Mouse (Mus musculus) midbrain, embryonic 15.5 days (tissue): ENCODE measurements around the gene Parp3. TPM values are rescaled to one million over a fixed set of nuclear protein-coding genes. Genes with fewer than 3 reads are reported as not detected.

Experiments used
- ATAC-seq: fragments of 200-750 bp; cut with Nextera tagmentation; replicated peaks from 2 replicates; pipeline ENCODE4 v1.8.0; 2017; ENCODE audit warnings: moderate TSS enrichment
- H3K27ac ChIP-seq: fragments of 300-500 bp; sonication (generic); 2 replicates; pipeline ENCODE4 v1.5.1; 2015; ENCODE audit warnings: mild to moderate bottlenecking, inconsistent platforms
- H3K27me3 ChIP-seq: fragments of 300-500 bp; sonication (generic); replicated peaks from 2 replicates; pipeline ENCODE4 v1.6.1; 2015; ENCODE audit warnings: inconsistent platforms
- H3K36me3 ChIP-seq: fragments of 300-500 bp; sonication (generic); replicated peaks from 2 replicates; pipeline ENCODE4 v1.6.1; 2015; ENCODE audit warnings: inconsistent platforms
- H3K4me1 ChIP-seq: fragments of 300-500 bp; sonication (generic); 2 replicates; pipeline ENCODE4 v1.6.1; 2015; ENCODE audit warnings: inconsistent platforms
- H3K4me2 ChIP-seq: fragments of 300-500 bp; sonication (generic); 2 replicates; pipeline ENCODE4 v1.6.1; 2015; ENCODE audit warnings: inconsistent platforms, mild to moderate bottlenecking, moderate library complexity
- H3K4me3 ChIP-seq: fragments of 300-500 bp; sonication (generic); 2 replicates; pipeline ENCODE4 v1.5.1; 2015; ENCODE audit warnings: mild to moderate bottlenecking, inconsistent platforms
- H3K9ac ChIP-seq: fragments of 300-500 bp; sonication (generic); 2 replicates; pipeline ENCODE4 v1.6.1; 2015; ENCODE audit warnings: mild to moderate bottlenecking, inconsistent platforms
- H3K9me3 ChIP-seq: fragments of 300-500 bp; sonication (generic); 2 replicates; pipeline ENCODE4 v1.6.1; 2016; ENCODE audit warnings: inconsistent platforms
- WGBS: fragments of 180-500 bp; shearing (Covaris S2); methylation state at CpG from one replicate; pipeline ENCODE4 v1.1.7; 2015; ENCODE audit warnings: mixed read lengths; 5-methylcytosine and 5-hydroxymethylcytosine counted together
- polyA plus RNA-seq: library from polyadenylated mRNA; unstranded; fragments of >200 nt; fragmentation: Nextera tagmentation; extraction: Ambion mirVana; gene quantifications from 2 replicates; pipeline ENCODE4 v1.2.1, GENCODE M21; 2015

Gene Parp3
- polyA plus RNA-seq, 1 experiment from 2014 or later = 1.4 TPM

DNA sequence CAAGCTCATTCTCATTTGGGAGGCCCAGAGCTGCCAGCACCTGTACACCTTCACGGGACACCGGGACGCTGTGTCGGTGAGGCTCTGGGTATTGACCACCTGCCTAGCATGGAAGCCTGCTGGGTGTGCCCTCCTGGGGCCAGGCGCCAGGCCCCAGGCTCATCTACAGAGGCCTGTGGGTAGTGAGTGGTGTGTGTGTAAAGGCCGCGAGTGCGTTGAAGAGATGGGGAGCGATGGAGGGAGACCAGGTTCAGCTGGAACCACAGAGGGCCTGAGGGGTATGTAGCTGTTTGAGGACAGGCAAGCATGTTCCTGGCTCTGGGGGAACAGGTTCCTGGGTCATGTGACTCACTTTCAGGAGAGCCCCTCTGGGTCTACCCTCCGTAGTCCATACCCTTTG lies 6.4 kb upstream of the Parp3 start:
- H3K27ac ChIP-seq = no peak overlapping the region
- no peak overlapping the region for H3K9ac ChIP-seq
- H3K4me3 ChIP-seq = no peak overlapping the region
- H3K27me3 ChIP-seq = no peaks in the 10 kb centered on the region
- ATAC-seq = no peak
- WGBS = 96% methylated on average over 10 of the region's 10 CpGs
- peaks cover 6% of the 10 kb centered on the region for H3K4me1 ChIP-seq
- peaks cover 20% of the 10 kb centered on the region for H3K36me3 ChIP-seq
- no peak overlapping the region for H3K4me2 ChIP-seq
- H3K9me3 ChIP-seq = no peaks in the 10 kb centered on the region

DNA sequence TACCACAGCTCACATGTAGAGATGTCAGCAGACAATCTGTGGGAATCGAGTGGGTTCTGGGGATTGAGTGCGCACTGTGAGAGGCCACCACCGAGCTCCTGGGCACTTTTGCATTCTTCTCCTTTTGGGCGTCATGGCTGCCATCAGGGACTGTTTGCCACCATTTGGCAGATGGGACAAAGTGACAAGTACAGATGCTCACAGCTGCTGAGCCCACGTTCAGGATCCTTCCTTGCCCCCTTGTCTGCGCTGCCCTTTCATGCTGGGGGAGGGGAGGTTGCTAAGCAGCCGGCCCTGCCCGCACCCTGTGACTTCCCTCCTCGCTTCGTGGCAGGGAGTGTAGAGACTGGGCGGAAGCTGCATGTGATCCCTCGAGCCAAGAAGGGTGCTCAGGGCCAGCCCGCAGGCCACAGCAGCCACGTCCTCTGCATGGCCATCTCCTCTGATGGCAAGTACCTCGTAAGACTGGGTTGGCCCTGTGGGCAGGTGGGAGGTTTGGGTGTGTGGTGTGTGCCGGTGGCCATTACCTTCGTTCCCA lies 5.9 kb upstream of the Parp3 start:
- Histone ChIP-seq H3K4me1 (peaks cover 11% of the 10 kb centered on the region), H3K4me2 (no peak overlapping the region), H3K27ac (no peak overlapping the region), H3K4me3 (no peak overlapping the region), H3K9me3 (no peaks in the 10 kb centered on the region), H3K36me3 (peaks cover 20% of the 10 kb centered on the region), H3K9ac (no peak overlapping the region), H3K27me3 (no peaks in the 10 kb centered on the region)
- no peak for ATAC-seq
- 91% methylated on average over 17 of the region's 17 CpGs for WGBS

DNA sequence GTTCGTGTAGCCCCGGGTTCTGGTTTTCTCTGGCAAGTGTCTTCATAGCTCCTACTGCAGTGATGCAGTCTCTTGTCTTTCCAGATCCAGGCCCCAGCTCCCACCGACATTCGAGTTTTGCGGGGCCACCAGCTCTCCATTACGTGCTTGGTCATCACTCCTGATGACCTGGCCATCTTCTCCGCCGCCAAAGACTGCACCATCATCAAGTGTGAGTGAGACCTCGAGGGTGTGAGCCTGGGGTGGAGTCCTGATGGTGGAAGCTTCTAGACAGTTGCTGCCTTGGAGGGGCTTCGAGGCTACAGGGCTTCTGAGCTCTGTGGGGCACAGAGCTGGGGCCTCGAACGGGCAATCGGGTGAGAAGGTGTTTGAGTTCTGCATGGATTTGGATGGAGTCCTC lies 4.9 kb upstream of the Parp3 start:
- no peak overlapping the region for H3K27ac ChIP-seq
- WGBS = 91% methylated on average over 13 of the region's 13 CpGs
- no peak overlapping the region for H3K4me2 ChIP-seq
- peaks cover 20% of the 10 kb centered on the region for H3K36me3 ChIP-seq
- no peak overlapping the region for H3K4me3 ChIP-seq
- no peak for ATAC-seq
- peaks cover 13% of the 10 kb centered on the region for H3K4me1 ChIP-seq
- no peaks in the 10 kb centered on the region for H3K27me3 ChIP-seq
- no peaks in the 10 kb centered on the region for H3K9me3 ChIP-seq
- H3K9ac ChIP-seq = no peak overlapping the region

DNA sequence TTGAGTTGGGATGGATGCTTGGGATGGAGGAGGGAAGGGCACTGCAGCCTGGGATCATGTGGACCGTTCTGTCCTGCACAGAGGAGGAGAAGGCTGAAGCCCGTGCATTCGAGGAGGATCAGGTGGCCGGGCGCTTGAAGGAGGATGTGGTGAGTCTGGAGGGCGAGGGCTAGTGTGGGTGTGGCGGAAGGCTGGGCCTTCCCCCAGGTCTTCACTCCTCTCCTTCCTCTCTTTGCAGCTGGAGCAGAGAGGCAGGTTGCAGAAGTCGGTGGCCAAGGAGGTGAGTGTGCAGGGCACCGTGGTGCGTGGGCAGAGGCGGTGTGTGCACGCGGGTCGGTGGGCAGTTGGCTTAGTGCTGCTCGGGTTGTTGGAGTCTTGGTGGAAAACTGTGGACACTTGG lies 4.3 kb upstream of the Parp3 start:
- no peak overlapping the region for H3K4me3 ChIP-seq
- H3K9ac ChIP-seq = no peak overlapping the region
- WGBS = 97% methylated on average over 15 of the region's 15 CpGs
- no peak overlapping the region for H3K27ac ChIP-seq
- peaks cover 20% of the 10 kb centered on the region for H3K36me3 ChIP-seq
- H3K4me1 ChIP-seq = peaks cover 19% of the 10 kb centered on the region
- ATAC-seq = no peak
- no peak overlapping the region for H3K4me2 ChIP-seq
- no peaks in the 10 kb centered on the region for H3K27me3 ChIP-seq
- H3K9me3 ChIP-seq = no peaks in the 10 kb centered on the region

- Histone ChIP-seq H3K4me2 (no peak overlapping the region), H3K4me1 (peaks cover 21% of the 10 kb centered on the region), H3K27me3 (no peaks in the 10 kb centered on the region), H3K36me3 (peaks cover 20% of the 10 kb centered on the region), H3K9me3 (no peaks in the 10 kb centered on the region), H3K9ac (no peak overlapping the region), H3K4me3 (no peak overlapping the region), H3K27ac (no peak overlapping the region)
- WGBS = 97% methylated on average over 7 of the region's 7 CpGs
- ATAC-seq = no peak
Observed at GRCm38 (mm10) chr9:106480541-106480940, 3.8 kb upstream of the Parp3 start.

DNA sequence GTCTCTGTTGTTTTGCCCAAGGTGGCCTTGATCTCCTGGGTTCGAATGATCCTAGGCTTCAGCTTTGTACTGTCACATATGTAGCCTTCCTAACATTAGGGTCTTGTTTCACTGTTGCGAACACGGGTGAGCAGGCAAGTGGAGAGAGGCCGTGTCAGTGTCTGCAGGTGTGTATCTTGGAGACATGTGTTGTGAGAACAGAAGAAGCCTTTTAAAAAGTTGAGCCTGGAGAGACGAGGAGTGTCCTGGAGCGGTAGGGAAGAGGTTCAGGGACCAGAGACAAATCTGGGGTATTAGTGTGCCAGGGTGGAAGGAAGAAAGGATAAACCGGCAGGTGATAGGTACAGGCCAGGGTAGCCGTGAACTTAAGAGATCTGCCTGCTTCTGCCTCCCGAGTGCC lies 1.4 kb upstream of the Parp3 start:
- peak overlapping the region; percentile 66; the same call in 1 of the 2 replicates for H3K9ac ChIP-seq
- H3K27ac ChIP-seq = no peak overlapping the region
- peak overlapping the region; percentile 84 for H3K4me2 ChIP-seq
- peak overlapping the region; percentile 72 for H3K4me3 ChIP-seq
- no peak for ATAC-seq
- 85% methylated on average over 9 of the region's 9 CpGs for WGBS
- no peaks in the 10 kb centered on the region for H3K27me3 ChIP-seq
- peaks cover 9% of the 10 kb centered on the region for H3K36me3 ChIP-seq
- H3K4me1 ChIP-seq = peaks cover 32% of the 10 kb centered on the region
- no peaks in the 10 kb centered on the region for H3K9me3 ChIP-seq

DNA sequence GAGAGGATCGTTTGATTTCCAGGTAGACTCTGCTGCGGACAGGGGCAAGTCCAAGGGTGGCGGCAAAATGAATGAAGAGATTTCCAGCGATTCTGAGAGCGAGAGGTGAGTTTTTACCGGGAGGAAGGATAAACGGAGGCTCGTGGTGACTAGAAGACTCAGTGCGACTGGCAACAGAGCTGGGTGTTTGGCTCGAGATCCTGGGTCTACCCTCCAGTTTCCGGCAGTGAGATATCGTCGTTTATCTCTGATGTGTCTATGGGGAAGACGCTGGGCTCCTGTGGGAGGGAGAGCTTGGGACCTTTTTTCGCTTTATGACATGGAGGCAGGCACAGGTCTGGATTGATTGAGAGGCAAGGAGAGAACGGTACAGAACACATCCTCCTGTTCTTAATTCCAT lies 900 bp upstream of the Parp3 start:
- WGBS = 8% methylated on average over 16 of the region's 16 CpGs
- H3K27ac ChIP-seq = no peak overlapping the region
- H3K4me1 ChIP-seq = peaks cover 32% of the 10 kb centered on the region
- no peak for ATAC-seq
- no peaks in the 10 kb centered on the region for H3K9me3 ChIP-seq
- H3K4me2 ChIP-seq = peak overlapping the region; percentile 84
- H3K4me3 ChIP-seq = peak overlapping the region; percentile 72
- 0 out of 2 replicates have a peak, but pooled peaks cover 5% of the 10 kb centered on the region for H3K36me3 ChIP-seq
- H3K27me3 ChIP-seq = no peaks in the 10 kb centered on the region
- H3K9ac ChIP-seq = peak overlapping the region; percentile 66

DNA sequence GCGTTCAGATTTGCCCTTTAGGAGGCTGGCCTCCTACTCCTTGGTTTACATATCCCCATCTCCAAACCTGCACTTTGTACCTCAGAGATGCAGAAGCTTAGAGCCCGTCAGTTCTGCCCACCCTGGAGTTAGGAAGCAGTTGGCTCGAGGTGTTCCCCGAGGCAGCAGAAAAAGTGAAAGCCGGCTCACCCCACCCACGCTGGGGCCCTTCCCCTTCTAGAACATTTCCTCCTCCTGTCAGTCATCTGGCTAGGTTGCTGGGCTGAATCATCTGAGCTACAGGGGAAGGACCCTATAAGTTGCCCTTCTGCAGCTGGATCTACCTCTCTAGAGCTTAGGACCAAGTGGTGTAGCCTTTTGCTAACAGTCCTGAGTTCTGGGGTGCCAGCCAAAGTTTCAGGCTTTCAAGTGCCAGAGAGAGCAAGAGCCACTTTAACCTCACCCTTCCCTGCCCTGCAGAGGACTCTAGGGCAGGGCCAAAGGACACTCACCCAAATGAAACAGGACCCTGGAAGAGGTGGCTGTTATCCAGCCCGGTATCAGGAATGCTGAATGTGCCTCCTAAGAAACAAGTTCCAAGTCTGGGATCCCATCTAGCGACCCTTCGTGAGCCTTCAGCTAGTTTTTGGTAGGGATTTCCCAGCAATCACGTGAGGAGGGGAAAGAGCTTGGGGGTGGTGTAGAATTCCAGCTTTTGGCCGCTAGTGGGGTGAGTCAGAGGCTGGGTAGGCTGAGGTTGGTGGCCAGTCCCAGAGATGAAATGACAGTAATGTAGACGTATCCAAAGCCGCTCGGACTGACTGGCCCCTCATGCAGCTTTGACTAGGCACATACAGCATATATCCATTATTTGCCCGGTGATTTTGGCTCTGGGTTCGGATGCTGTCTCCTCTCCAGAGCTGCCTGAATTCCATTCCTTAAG lies 486 bp downstream of the Parp3 start:
- Histone ChIP-seq H3K27me3 (no peaks in the 10 kb centered on the region), H3K9ac (peak overlapping the region; percentile 26)
- ATAC-seq = no peak; the same call in 1 of the 2 replicates

DNA sequence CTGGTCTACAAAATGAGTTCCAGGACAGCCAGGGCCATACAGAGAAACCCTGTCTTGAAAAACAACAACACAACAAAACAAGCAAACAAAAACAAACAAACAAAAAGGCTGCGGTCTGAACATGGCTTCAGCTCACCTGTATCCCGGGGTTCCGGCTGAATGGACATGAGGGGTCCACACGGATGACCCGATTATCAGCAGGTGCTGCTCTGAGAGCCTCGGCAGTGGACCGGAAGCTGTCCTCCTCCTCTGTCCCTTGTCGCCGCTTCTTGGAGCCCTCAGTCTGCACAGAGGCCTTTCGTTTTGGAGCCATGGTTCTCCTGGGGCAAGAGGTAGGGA lies 1.1 kb downstream of the Parp3 start, which contains the start of gene Rrp9:
Gene Rrp9 (plus strand): TSS at position 301 of the 339 bp plus-strand sequence.
- Histone ChIP-seq H3K27ac (0 out of 2 replicates have a peak within 1 kb of the TSS, but pooled peaks have one; percentile 51), H3K36me3 (no peaks in the 10 kb centered on the region), H3K9me3 (no peaks in the 10 kb centered on the region), H3K4me1 (peaks cover 32% of the 10 kb centered on the region), H3K27me3 (no peaks in the 10 kb centered on the region), H3K4me2 (peak within 1 kb of the TSS; percentile 34), H3K4me3 (peak within 1 kb of the TSS; percentile 72), H3K9ac (peak within 1 kb of the TSS; percentile 26)
- ATAC-seq = no peak
- WGBS = 87% methylated on average over 10 of the region's 10 CpGs

More for the DNA sequence above, 486 bp downstream of the Parp3 start:
- no peaks in the 10 kb centered on the region for H3K36me3 ChIP-seq
- 35% methylated on average over 16 of the region's 16 CpGs for WGBS
- H3K4me2 ChIP-seq = peak overlapping the region; percentile 34
- H3K9me3 ChIP-seq = no peaks in the 10 kb centered on the region
- peaks cover 32% of the 10 kb centered on the region for H3K4me1 ChIP-seq
- H3K27ac ChIP-seq = 0 out of 2 replicates have a peak overlapping the region, but pooled peaks have one; percentile 51
- peak overlapping the region; percentile 72 for H3K4me3 ChIP-seq

- no peak overlapping the region for H3K4me2 ChIP-seq
- no peaks in the 10 kb centered on the region for H3K9me3 ChIP-seq
- no peak overlapping the region for H3K4me3 ChIP-seq
- H3K27ac ChIP-seq = no peak overlapping the region
- H3K4me1 ChIP-seq = peaks cover 32% of the 10 kb centered on the region
- WGBS = 51% methylated on average over 7 of the region's 7 CpGs
- ATAC-seq = no peak
- no peak overlapping the region for H3K9ac ChIP-seq
- H3K27me3 ChIP-seq = no peaks in the 10 kb centered on the region
- no peaks in the 10 kb centered on the region for H3K36me3 ChIP-seq
Observed at GRCm38 (mm10) chr9:106475046-106475445, 1.7 kb downstream of the Parp3 start.

DNA sequence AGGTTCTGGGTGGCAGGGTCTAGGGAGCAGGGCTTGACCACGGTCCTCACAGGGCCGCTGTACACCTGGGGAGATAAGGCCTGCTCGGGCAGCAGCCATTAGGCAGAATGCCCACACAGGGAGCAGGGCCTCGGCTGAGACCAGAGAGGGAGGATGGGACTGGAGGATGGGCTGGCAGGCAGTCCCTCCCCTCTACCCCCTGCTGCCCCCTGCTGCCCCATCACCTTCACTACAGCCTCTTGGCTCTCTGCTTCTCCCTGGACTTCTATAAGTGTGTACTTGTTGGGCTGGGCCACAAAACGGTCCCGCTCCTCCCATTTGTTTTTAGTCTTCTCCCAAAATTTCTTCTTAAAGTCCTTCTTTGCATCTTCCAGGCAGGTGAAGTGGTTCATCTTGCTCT lies 2.3 kb downstream of the Parp3 start:
- 6% methylated on average over 6 of the region's 6 CpGs for WGBS
- Histone ChIP-seq H3K4me1 (peaks cover 32% of the 10 kb centered on the region), H3K27me3 (no peaks in the 10 kb centered on the region), H3K4me3 (no peak overlapping the region), H3K27ac (no peak overlapping the region), H3K36me3 (no peaks in the 10 kb centered on the region), H3K4me2 (no peak overlapping the region), H3K9me3 (no peaks in the 10 kb centered on the region), H3K9ac (no peak overlapping the region)
- no peak for ATAC-seq

DNA sequence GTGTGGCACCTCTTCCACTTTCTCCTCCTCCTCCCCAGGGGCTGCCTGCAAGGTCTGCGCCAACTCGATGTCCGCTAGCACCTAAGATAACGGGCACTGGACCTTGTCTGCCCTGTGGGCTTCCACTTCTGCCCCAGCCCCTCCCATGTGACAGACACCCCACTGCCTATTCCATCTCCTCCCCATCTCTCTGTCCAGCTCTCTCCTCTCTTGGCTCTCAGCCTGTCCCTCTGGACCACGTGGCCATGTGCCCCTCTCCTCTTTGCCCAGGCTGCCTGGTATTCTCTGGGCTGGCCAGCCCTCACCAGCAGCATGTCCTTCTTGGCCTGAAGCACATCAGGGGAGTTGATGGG lies 3.0 kb downstream of the Parp3 start:
- Histone ChIP-seq H3K4me3 (no peak overlapping the region), H3K36me3 (no peaks in the 10 kb centered on the region), H3K27me3 (no peaks in the 10 kb centered on the region), H3K9ac (peak overlapping the region; percentile 10; the same call in 1 of the 2 replicates), H3K27ac (no peak overlapping the region), H3K4me2 (no peak overlapping the region), H3K9me3 (no peaks in the 10 kb centered on the region), H3K4me1 (peaks cover 31% of the 10 kb centered on the region)
- WGBS = 82% methylated on average over 5 of the region's 5 CpGs
- ATAC-seq = no peak
